In genomic region chr9:84109777-84110478, GRCm38 (mm10) we compare ENCODE assay signal across 8 mouse cellular contexts.
DNase-seq lines count a peak whose midpoint lies in the region; ATAC-seq and TF ChIP-seq lines count a peak whose summit lies in the region.

No protein-coding gene starts in this region.

- H3K27ac ChIP-seq in heart, postnatal 0 days (ENCODE audit: low read depth): peak overlapping the region; percentile 27; the same call in 1 of the 2 replicates
- peak overlapping the region; percentile 51; the same call in 1 of the 2 replicates for H3K27ac ChIP-seq in forebrain, embryonic 10.5 days
- H3K27ac ChIP-seq in midbrain, embryonic 14.5 days (replicated peaks; ENCODE audit: low read depth, low read length): no peak overlapping the region

- H3K36me3 ChIP-seq in heart, postnatal 0 days (replicated peaks; ENCODE audit: control insufficient read depth, insufficient read depth, low read length): no peaks in the 10 kb centered on the region
- no peaks in the 10 kb centered on the region for H3K36me3 ChIP-seq in forebrain, embryonic 10.5 days (replicated peaks)
- H3K36me3 ChIP-seq in midbrain, embryonic 14.5 days (ENCODE audit: control insufficient read depth, insufficient read depth, low read length): no peaks in the 10 kb centered on the region

- H3K4me1 ChIP-seq in heart, postnatal 0 days (ENCODE audit: control insufficient read depth, insufficient read depth): peaks cover 14% of the 10 kb centered on the region; the same call in 1 of the 2 replicates
- peaks cover 49% of the 10 kb centered on the region for H3K4me1 ChIP-seq in forebrain, embryonic 10.5 days
- peaks cover 16% of the 10 kb centered on the region for H3K4me1 ChIP-seq in midbrain, embryonic 14.5 days (ENCODE audit: control insufficient read depth, insufficient read depth, low read length)

- no peak for TF ChIP-seq CTCF in heart, postnatal 0 days (IDR thresholded peaks at IDR 0.05; ENCODE audit: low read depth)

- no peak overlapping the region for H3K9ac ChIP-seq in heart, postnatal 0 days (replicated peaks; ENCODE audit: low read depth, low read length)
- H3K9ac ChIP-seq in midbrain, embryonic 14.5 days (replicated peaks; ENCODE audit: low read length): no peak overlapping the region

- ATAC-seq in heart, postnatal 0 days (ENCODE audit: insufficient read depth, low read depth): no peak
- ATAC-seq in midbrain, embryonic 14.5 days (ENCODE audit: low FRiP score, low TSS enrichment): no peak

- no peaks in the 10 kb centered on the region for H3K9me3 ChIP-seq in heart, postnatal 0 days (replicated peaks; ENCODE audit: control insufficient read depth, low read length)
- no peaks in the 10 kb centered on the region for H3K9me3 ChIP-seq in forebrain, embryonic 10.5 days
- no peaks in the 10 kb centered on the region for H3K9me3 ChIP-seq in midbrain, embryonic 14.5 days (ENCODE audit: control insufficient read depth, low read length)

- TF ChIP-seq EP300 in heart, postnatal 0 days (IDR thresholded peaks at IDR 0.05; ENCODE audit: low read depth): no peak

- no peak overlapping the region for H3K4me3 ChIP-seq in heart, postnatal 0 days (ENCODE audit: low read depth, low read length)
- no peak overlapping the region for H3K4me3 ChIP-seq in forebrain, embryonic 10.5 days
- no peak overlapping the region for H3K4me3 ChIP-seq in midbrain, embryonic 14.5 days (replicated peaks; ENCODE audit: low read depth, low read length)

- H3K27me3 ChIP-seq in heart, postnatal 0 days (ENCODE audit: control insufficient read depth, insufficient read depth, low read length): no peaks in the 10 kb centered on the region
- no peaks in the 10 kb centered on the region for H3K27me3 ChIP-seq in forebrain, embryonic 10.5 days (ENCODE audit: poor library complexity, severe bottlenecking)
- H3K27me3 ChIP-seq in midbrain, embryonic 14.5 days (ENCODE audit: control insufficient read depth, insufficient read depth, low read length): no peaks in the 10 kb centered on the region

- 69% methylated on average over 6 of the region's 6 CpGs for WGBS in heart, postnatal 0 days
- WGBS in forebrain, embryonic 10.5 days: 42% methylated on average over 6 of the region's 6 CpGs
- 29% methylated on average over 6 of the region's 6 CpGs for WGBS in midbrain, embryonic 14.5 days

- no peak for DNase-seq in heart, postnatal 0 days (ENCODE audit: low spot score)
- no peak for DNase-seq in heart, postnatal 14 days
- peak; percentile 52 for DNase-seq in brain, embryonic 18.5 days (ENCODE audit: low read depth, low spot score)
- DNase-seq in forebrain, embryonic 10.5 days (ENCODE audit: extremely low spot score, low spot score): no peak
- peak; percentile 73 for DNase-seq in midbrain, embryonic 14.5 days
- DNase-seq in urinary bladder, postnatal 25 days (ENCODE audit: low spot score): no peak
- no peak for DNase-seq in testis, postnatal 10 days (ENCODE audit: low spot score)
- DNase-seq in kidney, postnatal 36 days: no peak

- H3K4me2 ChIP-seq in heart, postnatal 0 days (ENCODE audit: low read depth, low read length): no peak overlapping the region
- H3K4me2 ChIP-seq in midbrain, embryonic 14.5 days (ENCODE audit: low read length): no peak overlapping the region

- intact Hi-C loops in heart, postnatal 14 days (cut with DNase I): no loop called here

Comparison
In these comparisons a context has a peak if more than half of its experiments do, and no peak if none do; other contexts are left out.
1. DNase-seq: peak in brain, embryonic 18.5 days (single experiment) and midbrain, embryonic 14.5 days (single experiment); none in heart, postnatal 0 days (single experiment), heart, postnatal 14 days (0 of 2), forebrain, embryonic 10.5 days (single experiment), urinary bladder, postnatal 25 days (single experiment), testis, postnatal 10 days (single experiment) and kidney, postnatal 36 days (0 of 2).